Mouse (Mus musculus) kidney, embryonic 16.5 days (tissue): Measurements from ENCODE around the gene Plcd1. TPM values are rescaled to one million over a fixed set of nuclear protein-coding genes. Genes with fewer than 3 reads are reported as not detected.

Experiments used
- ATAC-seq: fragments of 200-750 bp; cut with Nextera tagmentation; 2 replicates; pipeline ENCODE4 v1.8.0; 2017; ENCODE audit warnings: moderate TSS enrichment; ENCODE audit not compliant: low FRiP score, low TSS enrichment
- H3K27ac ChIP-seq: fragments of 300-500 bp; sonication (generic); 2 replicates; pipeline ENCODE4 v1.5.1; 2014; ENCODE audit warnings: low read length
- H3K27me3 ChIP-seq: fragments of 300-500 bp; sonication (generic); 2 replicates; pipeline ENCODE4 v1.6.1; 2014; ENCODE audit warnings: low read length, control low read depth, mixed read lengths; ENCODE audit not compliant: insufficient read depth
- H3K36me3 ChIP-seq: fragments of 300-500 bp; sonication (generic); 2 replicates; pipeline ENCODE4 v1.6.1; 2014; ENCODE audit warnings: low read length, control low read depth, mixed read lengths; ENCODE audit not compliant: insufficient read depth
- H3K4me1 ChIP-seq: fragments of 300-500 bp; sonication (generic); 2 replicates; pipeline ENCODE4 v1.6.1; 2014; ENCODE audit warnings: low read length, control low read depth, mixed read lengths; ENCODE audit not compliant: insufficient read depth
- H3K4me2 ChIP-seq: fragments of 300-500 bp; sonication (generic); replicated peaks from 2 replicates; pipeline ENCODE4 v1.6.1; 2014; ENCODE audit warnings: low read depth, low read length
- H3K4me3 ChIP-seq: fragments of 300-500 bp; sonication (generic); 2 replicates; pipeline ENCODE4 v1.5.1; 2014; ENCODE audit warnings: mild to moderate bottlenecking, low read length
- H3K9ac ChIP-seq: fragments of 300-500 bp; sonication (generic); replicated peaks from 2 replicates; pipeline ENCODE4 v1.6.1; 2014; ENCODE audit warnings: low read length
- H3K9me3 ChIP-seq: fragments of 300-500 bp; sonication (generic); 2 replicates; pipeline ENCODE4 v1.6.1; 2016; ENCODE audit warnings: low read length, control low read depth
- WGBS: fragments of 180-500 bp; shearing (Covaris S2); extraction: QIAGEN DNeasy Blood & Tissue Kit; methylation state at CpG from one replicate; pipeline ENCODE4 v1.1.7; 2014; 5-methylcytosine and 5-hydroxymethylcytosine counted together
- polyA plus RNA-seq: library from polyadenylated mRNA; unstranded; fragments of >200 nt; fragmentation: Nextera tagmentation; extraction: Ambion mirVana; gene quantifications from 2 replicates; pipeline ENCODE4 v1.2.1, GENCODE M21; 2015

Plcd1 gene
- polyA plus RNA-seq, 1 experiment from 2014 or later: 26.9 TPM

DNA sequence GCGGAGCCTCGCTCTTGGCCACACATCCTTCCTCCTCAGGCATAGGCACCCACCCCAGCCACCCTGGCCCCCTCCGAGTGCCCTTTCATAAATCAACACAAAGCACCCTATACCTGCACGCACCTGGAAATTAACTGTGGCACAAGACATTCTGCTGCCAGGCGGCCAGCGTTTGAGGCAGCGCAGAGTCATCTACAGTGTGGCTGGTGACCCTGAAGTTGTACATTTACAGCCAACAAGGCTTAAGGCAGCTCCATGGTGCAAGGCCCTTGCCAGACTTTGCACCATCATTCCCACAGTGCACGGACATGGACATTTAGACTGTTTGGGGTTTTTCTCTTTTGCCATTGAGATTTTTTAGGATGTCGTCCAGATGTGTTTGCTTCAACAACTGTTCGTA is 32.6 kb downstream of the Plcd1 start:
- Histone ChIP-seq H3K9me3 (no peaks in the 10 kb centered on the region), H3K9ac (no peak overlapping the region), H3K27me3 (no peaks in the 10 kb centered on the region), H3K4me1 (peaks cover 22% of the 10 kb centered on the region), H3K27ac (no peak overlapping the region), H3K4me2 (no peak overlapping the region), H3K4me3 (no peak overlapping the region), H3K36me3 (no peaks in the 10 kb centered on the region)
- 87% methylated on average over 10 of the region's 10 CpGs for WGBS
- ATAC-seq: no peak

DNA sequence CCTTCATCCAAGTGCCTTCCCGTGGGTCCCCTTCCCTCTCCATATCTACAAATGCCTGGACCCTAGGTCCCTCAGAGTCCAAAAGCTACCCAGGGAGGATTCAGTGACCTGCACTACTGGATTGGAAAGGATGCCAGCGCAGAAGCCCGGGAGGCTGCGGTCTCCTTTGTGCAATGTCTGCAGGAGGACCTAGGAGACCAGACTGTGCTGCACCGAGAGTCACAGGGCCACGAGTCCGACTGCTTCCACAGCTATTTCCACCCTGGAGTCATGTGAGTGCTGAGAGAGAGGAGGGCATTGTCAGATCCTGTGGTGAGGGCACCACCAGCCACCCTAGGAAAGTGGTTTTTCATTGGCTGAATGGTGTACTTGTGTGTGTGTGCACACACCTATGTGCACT is 35.1 kb downstream of the Plcd1 start:
- 86% methylated on average over 7 of the region's 7 CpGs for WGBS

GRCm38 (mm10) chr9:119055336-119055735 is 38.0 kb downstream of the Plcd1 start:
- peaks cover 29% of the 10 kb centered on the region for H3K4me1 ChIP-seq
- H3K36me3 ChIP-seq: no peaks in the 10 kb centered on the region
- no peak overlapping the region for H3K4me3 ChIP-seq
- no peaks in the 10 kb centered on the region for H3K9me3 ChIP-seq
- H3K27ac ChIP-seq: no peak overlapping the region
- WGBS: 88% methylated on average over 4 of the region's 4 CpGs
- no peak overlapping the region for H3K4me2 ChIP-seq
- H3K27me3 ChIP-seq: no peaks in the 10 kb centered on the region
- H3K9ac ChIP-seq: no peak overlapping the region
- ATAC-seq: no peak

More for the DNA sequence above, 35.1 kb downstream of the Plcd1 start:
- H3K4me2 ChIP-seq: no peak overlapping the region
- no peak overlapping the region for H3K27ac ChIP-seq
- no peak for ATAC-seq
- no peaks in the 10 kb centered on the region for H3K27me3 ChIP-seq
- H3K9ac ChIP-seq: no peak overlapping the region
- no peaks in the 10 kb centered on the region for H3K36me3 ChIP-seq
- H3K4me3 ChIP-seq: no peak overlapping the region
- no peaks in the 10 kb centered on the region for H3K9me3 ChIP-seq
- peaks cover 24% of the 10 kb centered on the region for H3K4me1 ChIP-seq

DNA sequence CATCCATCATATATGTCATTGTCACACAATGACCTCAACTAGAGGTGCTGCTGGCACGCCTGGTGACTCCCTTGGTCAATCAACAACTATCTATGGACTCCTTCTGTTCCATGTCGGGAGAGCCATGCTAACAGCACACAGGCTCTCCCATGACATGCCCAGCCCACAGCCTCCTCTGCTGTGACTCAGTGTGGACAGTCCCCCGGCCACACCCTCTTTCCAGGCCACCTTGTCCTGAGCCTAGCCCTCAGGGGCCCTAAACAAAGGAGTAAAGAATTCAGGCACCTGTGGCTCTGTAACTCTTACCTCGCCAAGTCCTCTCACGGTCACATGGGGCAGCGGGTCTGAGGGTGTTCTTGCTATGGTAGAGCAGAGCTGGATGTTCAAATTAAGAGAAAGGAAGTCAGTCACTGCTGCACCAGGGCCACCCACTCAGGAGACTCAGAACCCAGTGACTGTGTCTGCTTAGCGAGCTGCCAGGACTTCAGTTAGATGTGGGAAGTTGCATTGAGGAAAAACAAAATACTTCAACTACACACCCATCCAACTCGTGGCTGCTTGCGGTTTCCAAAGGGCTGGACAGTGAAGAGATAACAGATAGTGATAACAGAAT is 39.2 kb downstream of the Plcd1 start:
- 0 out of 2 replicates have a peak, but pooled peaks have one; percentile 13 for ATAC-seq
- Histone ChIP-seq H3K36me3 (no peaks in the 10 kb centered on the region), H3K4me1 (peaks cover 29% of the 10 kb centered on the region), H3K9ac (no peak overlapping the region), H3K27ac (peak overlapping the region; percentile 7; the same call in 1 of the 2 replicates), H3K4me2 (peak overlapping the region; percentile 63), H3K4me3 (no peak overlapping the region), H3K9me3 (no peaks in the 10 kb centered on the region), H3K27me3 (no peaks in the 10 kb centered on the region)
- WGBS: 68% methylated on average over 9 of the region's 9 CpGs

GRCm38 (mm10) chr9:119052154-119052944 is 41.0 kb downstream of the Plcd1 start, which contains the start of gene Vill:
TSS of gene Vill (plus strand) at chr9:119052778.
- Histone ChIP-seq H3K27ac (peak within 1 kb of the TSS; percentile 25), H3K36me3 (no peaks in the 10 kb centered on the region), H3K9me3 (no peaks in the 10 kb centered on the region), H3K4me1 (peaks cover 29% of the 10 kb centered on the region), H3K4me3 (peak within 1 kb of the TSS; percentile 47), H3K4me2 (peak within 1 kb of the TSS; percentile 63), H3K27me3 (no peaks in the 10 kb centered on the region), H3K9ac (peak within 1 kb of the TSS; percentile 66)
- peak; percentile 96 for ATAC-seq
- WGBS: 10% methylated on average over 22 of the region's 22 CpGs

DNA sequence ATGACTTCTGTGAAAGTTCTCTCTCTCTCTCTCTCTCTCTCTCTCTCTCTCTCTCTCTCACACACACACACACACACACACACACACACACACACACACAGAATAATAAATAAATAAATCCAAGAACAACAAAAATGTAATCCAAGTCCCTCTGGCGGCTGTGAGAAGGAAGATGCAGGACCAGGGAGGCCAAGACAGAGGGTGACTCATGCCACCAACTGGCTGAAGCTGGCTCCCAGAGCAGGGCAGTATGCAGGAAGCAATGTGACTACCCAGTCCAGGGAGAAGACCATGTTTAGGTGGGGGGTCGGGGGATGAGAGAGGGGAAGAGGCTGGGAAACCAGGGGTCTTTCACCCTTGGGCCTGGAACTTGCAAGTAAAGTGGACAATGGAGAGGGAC is 42.1 kb downstream of the Plcd1 start:
- no peaks in the 10 kb centered on the region for H3K36me3 ChIP-seq
- no peak overlapping the region for H3K4me3 ChIP-seq
- H3K4me1 ChIP-seq: peaks cover 29% of the 10 kb centered on the region
- no peak overlapping the region for H3K4me2 ChIP-seq
- WGBS: 51% methylated on average over 2 of the region's 2 CpGs
- peak overlapping the region; percentile 10; the same call in 1 of the 2 replicates for H3K27ac ChIP-seq
- no peaks in the 10 kb centered on the region for H3K9me3 ChIP-seq
- ATAC-seq: no peak
- no peak overlapping the region for H3K9ac ChIP-seq
- H3K27me3 ChIP-seq: no peaks in the 10 kb centered on the region

- H3K4me2 ChIP-seq: no peak overlapping the region
- peaks cover 14% of the 10 kb centered on the region for H3K4me1 ChIP-seq
- H3K4me3 ChIP-seq: no peak overlapping the region
- H3K9me3 ChIP-seq: no peaks in the 10 kb centered on the region
- no peak overlapping the region for H3K27ac ChIP-seq
- no peaks in the 10 kb centered on the region for H3K27me3 ChIP-seq
- H3K36me3 ChIP-seq: peaks cover 4% of the 10 kb centered on the region; the same call in 1 of the 2 replicates
- 79% methylated on average over 11 of the region's 11 CpGs for WGBS
- ATAC-seq: no peak
- H3K9ac ChIP-seq: 0 out of 2 replicates have a peak overlapping the region, but pooled peaks have one; percentile 27
Observed at GRCm38 (mm10) chr9:119048182-119048903, 45.0 kb downstream of the Plcd1 start.

DNA sequence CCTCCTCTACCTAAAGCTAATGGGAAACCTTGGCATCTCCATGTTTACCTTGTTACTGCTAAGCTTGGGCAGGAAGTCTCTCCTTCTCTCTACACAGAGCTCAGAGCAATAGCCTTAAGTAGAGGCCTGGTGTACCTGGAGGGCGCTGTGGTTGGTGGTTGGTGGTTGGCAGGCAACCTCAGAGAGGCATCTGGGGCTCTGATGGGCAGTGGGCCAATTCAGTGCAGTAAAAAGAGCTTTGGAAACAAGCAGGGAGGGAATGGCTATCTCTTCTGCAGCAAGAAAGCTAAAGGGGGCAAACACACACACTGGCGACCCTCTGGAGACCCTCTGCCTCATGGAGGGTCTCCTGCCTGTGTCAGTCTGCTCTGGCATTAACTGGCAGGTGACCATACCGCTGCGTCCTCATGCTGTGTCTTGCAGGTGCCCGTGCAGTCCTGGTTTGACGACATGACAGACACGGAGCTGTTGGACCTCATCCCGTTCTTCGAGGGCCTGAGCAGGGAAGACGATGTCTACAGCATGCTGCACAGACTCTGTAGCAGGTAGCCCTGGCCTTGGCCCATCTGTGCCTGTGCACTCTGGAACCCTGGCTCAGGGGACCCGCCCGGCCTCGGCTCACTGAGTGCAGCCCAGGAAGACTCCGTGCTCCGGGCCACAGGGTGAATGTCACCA is 53.1 kb downstream of the Plcd1 start:
- no peak overlapping the region for H3K9ac ChIP-seq
- 91% methylated on average over 15 of the region's 15 CpGs for WGBS
- H3K27ac ChIP-seq: no peak overlapping the region
- H3K4me2 ChIP-seq: no peak overlapping the region
- no peak for ATAC-seq
- peaks cover 62% of the 10 kb centered on the region for H3K36me3 ChIP-seq
- no peaks in the 10 kb centered on the region for H3K9me3 ChIP-seq
- no peaks in the 10 kb centered on the region for H3K27me3 ChIP-seq
- H3K4me3 ChIP-seq: no peak overlapping the region
- peaks cover 13% of the 10 kb centered on the region; the same call in 1 of the 2 replicates for H3K4me1 ChIP-seq

DNA sequence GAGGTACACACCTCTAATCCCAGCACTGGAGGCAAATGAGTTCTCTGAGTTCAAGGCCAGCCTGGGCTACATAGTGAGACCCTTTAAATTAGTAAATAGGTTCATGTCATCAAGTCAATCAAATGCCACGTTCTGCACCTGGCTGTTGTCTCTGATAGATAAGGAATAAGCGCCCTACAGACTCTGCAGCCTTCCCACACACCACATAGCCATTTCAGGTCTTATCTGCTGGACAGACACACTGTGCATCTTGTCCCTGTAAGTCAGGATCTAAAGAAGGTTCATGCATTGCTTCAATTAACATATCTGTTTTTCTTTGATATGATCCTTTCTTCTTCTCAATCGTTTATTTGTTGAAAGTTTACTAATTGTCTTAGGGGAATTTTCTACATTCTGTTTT is 54.7 kb downstream of the Plcd1 start:
- Histone ChIP-seq H3K4me2 (no peak overlapping the region), H3K9ac (no peak overlapping the region), H3K9me3 (no peaks in the 10 kb centered on the region), H3K27me3 (no peaks in the 10 kb centered on the region), H3K4me3 (no peak overlapping the region), H3K4me1 (peaks cover 16% of the 10 kb centered on the region), H3K27ac (no peak overlapping the region), H3K36me3 (peaks cover 65% of the 10 kb centered on the region)
- WGBS: 88% methylated on average over 3 of the region's 3 CpGs
- no peak for ATAC-seq
